Mouse (Mus musculus) MEL (cell line): Measurements from ENCODE around the gene Ube2r2. TPM values are rescaled to one million over a fixed set of nuclear protein-coding genes. Genes with fewer than 3 reads are reported as not detected.

ENCODE experiments used
- DNase-seq: peaks from one replicate; pipeline ENCODE4 v3.0.0; 2011; ENCODE audit warnings: low read depth, low spot score
- H3K27ac ChIP-seq: 2 replicates; pipeline ENCODE4 v1.5.1; 2012; ENCODE audit warnings: low read depth, mild to moderate bottlenecking, control low read depth, low read length, moderate library complexity; ENCODE audit not compliant: control insufficient read depth
- H3K27me3 ChIP-seq, 2 experiments: fragments of 150-350 bp in 1 of 2; sonication (generic) in 1 of 2; 2 replicates each; pipeline ENCODE4 v1.6.1; 2012; ENCODE audit warnings: low read length in 2 of 2, mild to moderate bottlenecking in 2 of 2, improper control_type of control experiment in 1 of 2, moderate library complexity in 1 of 2; ENCODE audit not compliant: insufficient read depth in 2 of 2, control insufficient read depth in 1 of 2
- H3K36me3 ChIP-seq, 2 experiments: 2 replicates each; pipeline ENCODE4 v1.6.1; 2012 to 2014; ENCODE audit warnings: low read length in 2 of 2, improper control_type of control experiment in 1 of 2, inconsistent platforms in 1 of 2, mild to moderate bottlenecking in 1 of 2; ENCODE audit not compliant: insufficient read depth in 2 of 2, control insufficient read depth in 1 of 2
- H3K4me1 ChIP-seq, 2 experiments: fragments of 150-350 bp in 1 of 2; sonication (generic) in 1 of 2; 2 replicates each; pipeline ENCODE4 v1.6.1; 2012; ENCODE audit warnings: low read length in 2 of 2, improper control_type of control experiment in 1 of 2, mild to moderate bottlenecking in 1 of 2; ENCODE audit not compliant: insufficient read depth in 2 of 2, control insufficient read depth in 1 of 2
- H3K4me3 ChIP-seq, 2 experiments: fragments of 150-350 bp in 1 of 2; sonication (generic) in 1 of 2; 2 replicates each; pipeline ENCODE4 v1.5.1; 2012; ENCODE audit warnings: low read depth in 2 of 2, low read length in 2 of 2, mild to moderate bottlenecking in 2 of 2, moderate library complexity in 2 of 2, control low read depth in 1 of 2, improper control_type of control experiment in 1 of 2; ENCODE audit not compliant: control insufficient read depth in 1 of 2, insufficient read depth in 1 of 2
- H3K79me2 ChIP-seq: 2 replicates; pipeline ENCODE4 v1.6.1; 2012; ENCODE audit warnings: mild to moderate bottlenecking, low read length, moderate library complexity; ENCODE audit not compliant: control insufficient read depth, poor library complexity, insufficient read depth
- H3K9ac ChIP-seq: 2 replicates; pipeline ENCODE4 v1.6.1; 2012; ENCODE audit warnings: low read depth, mild to moderate bottlenecking, control low read depth, low read length, moderate library complexity; ENCODE audit not compliant: control insufficient read depth, poor library complexity, severe bottlenecking
- H3K9me3 ChIP-seq: fragments of 150-350 bp; sonication (generic); replicated peaks from 2 replicates; pipeline ENCODE4 v1.6.1; 2012; ENCODE audit warnings: mild to moderate bottlenecking, low read length, improper control_type of control experiment, moderate library complexity; ENCODE audit not compliant: insufficient read depth
- CHD1 ChIP-seq: IDR thresholded peaks from 2 replicates; pipeline ENCODE4 v1.6.1; 2012; ENCODE audit warnings: low read depth, mild to moderate bottlenecking, inconsistent platforms, low read length, improper control_type of control experiment
- CHD2 ChIP-seq: IDR thresholded peaks from 2 replicates; pipeline ENCODE4 v1.6.1; 2011; ENCODE audit warnings: low read length, improper control_type of control experiment
- CTCF ChIP-seq, 3 experiments: IDR thresholded peaks in 2 of 3; conservative IDR thresholded peaks in 1 of 3; 2 replicates each; pipeline ENCODE4 v1.5.1; 2011 to 2012; ENCODE audit warnings: low read length in 3 of 3, low read depth in 2 of 3, mild to moderate bottlenecking in 2 of 3, improper control_type of control experiment in 1 of 3, inconsistent platforms in 1 of 3, mixed read lengths in 1 of 3, moderate library complexity in 1 of 3; ENCODE audit not compliant: control insufficient read depth in 1 of 3, insufficient read depth in 1 of 3, poor library complexity in 1 of 3, severe bottlenecking in 1 of 3
- E2F4 ChIP-seq: IDR thresholded peaks from 2 replicates; pipeline ENCODE4 v1.6.1; 2011; ENCODE audit warnings: low read depth, low read length, improper control_type of control experiment, borderline replicate concordance
- EP300 ChIP-seq, 2 experiments: IDR thresholded peaks; 2 replicates each; pipeline ENCODE4 v1.6.1; 2011; ENCODE audit warnings: improper control_type of control experiment in 2 of 2, low read length in 2 of 2, low read depth in 1 of 2, mild to moderate bottlenecking in 1 of 2
- GABPA ChIP-seq: IDR thresholded peaks from 2 replicates; pipeline ENCODE4 v1.6.1; 2012; ENCODE audit warnings: low read depth, mild to moderate bottlenecking, inconsistent platforms, low read length, improper control_type of control experiment, moderate library complexity
- GATA1 ChIP-seq: IDR thresholded peaks from 2 replicates; pipeline ENCODE4 v1.6.1; 2011; ENCODE audit warnings: low read depth, low read length, improper control_type of control experiment
- KAT2A ChIP-seq: conservative IDR thresholded peaks from 2 replicates; pipeline ENCODE4 v1.6.1; 2012; ENCODE audit warnings: low read depth, low read length, improper control_type of control experiment, inconsistent platforms
- MAFK ChIP-seq: IDR thresholded peaks from 2 replicates; pipeline ENCODE4 v1.6.1; 2011; ENCODE audit warnings: low read depth, mild to moderate bottlenecking, low read length, improper control_type of control experiment, borderline replicate concordance
- MAX ChIP-seq: IDR thresholded peaks from 2 replicates; pipeline ENCODE4 v1.6.1; 2011; ENCODE audit warnings: low read length, improper control_type of control experiment
- MXI1 ChIP-seq: IDR thresholded peaks from 2 replicates; pipeline ENCODE4 v1.6.1; 2011; ENCODE audit warnings: mild to moderate bottlenecking, low read depth, low read length, improper control_type of control experiment
- MYC ChIP-seq: IDR thresholded peaks from 2 replicates; pipeline ENCODE4 v1.6.1; 2011; ENCODE audit warnings: low read depth, mild to moderate bottlenecking, low read length, improper control_type of control experiment, moderate library complexity
- NRF1 ChIP-seq: IDR thresholded peaks from 2 replicates; pipeline ENCODE4 v1.6.1; 2014; ENCODE audit warnings: low read depth, mild to moderate bottlenecking, inconsistent platforms, low read length, improper control_type of control experiment, moderate library complexity; ENCODE audit not compliant: poor library complexity, insufficient read depth, severe bottlenecking
- POLR2A ChIP-seq, 2 experiments: IDR thresholded peaks; 2 replicates each; pipeline ENCODE4 v1.6.1; 2011 to 2012; ENCODE audit warnings: low read length in 2 of 2, mild to moderate bottlenecking in 2 of 2, control low read depth in 1 of 2, improper control_type of control experiment in 1 of 2, low read depth in 1 of 2, moderate library complexity in 1 of 2; ENCODE audit not compliant: control insufficient read depth in 1 of 2, insufficient read depth in 1 of 2, poor library complexity in 1 of 2
- POLR2AphosphoS2 ChIP-seq: IDR thresholded peaks from 2 replicates; pipeline ENCODE4 v1.6.1; 2011; ENCODE audit warnings: low read length, improper control_type of control experiment
- POLR2AphosphoS5 ChIP-seq: IDR thresholded peaks from 2 replicates; pipeline ENCODE4 v1.6.1; 2012; ENCODE audit warnings: low read depth, borderline replicate concordance, mild to moderate bottlenecking, inconsistent platforms, low read length, moderate library complexity, mixed read lengths
- RCOR1 ChIP-seq: IDR thresholded peaks from 2 replicates; pipeline ENCODE4 v1.6.1; 2012; ENCODE audit warnings: low read depth, mild to moderate bottlenecking, inconsistent platforms, low read length, improper control_type of control experiment
- SIN3A ChIP-seq: IDR thresholded peaks from 2 replicates; pipeline ENCODE4 v1.6.1; 2012; ENCODE audit warnings: low read length, improper control_type of control experiment, inconsistent platforms
- SMC3 ChIP-seq: IDR thresholded peaks from 2 replicates; pipeline ENCODE4 v1.6.1; 2011; ENCODE audit warnings: low read depth, low read length, improper control_type of control experiment
- TAL1 ChIP-seq: IDR thresholded peaks from 2 replicates; pipeline ENCODE4 v1.6.1; 2012; ENCODE audit warnings: mild to moderate bottlenecking, inconsistent platforms, low read length, moderate library complexity, mixed read lengths
- TBP ChIP-seq: IDR thresholded peaks from 2 replicates; pipeline ENCODE4 v1.8.0; 2011; ENCODE audit warnings: low read depth, low read length, improper control_type of control experiment
- TCF12 ChIP-seq: IDR thresholded peaks from 2 replicates; pipeline ENCODE4 v1.6.1; 2014; ENCODE audit warnings: low read depth, mild to moderate bottlenecking, inconsistent platforms, low read length, improper control_type of control experiment, moderate library complexity
- UBTF ChIP-seq: IDR thresholded peaks from 2 replicates; pipeline ENCODE4 v1.6.1; 2012; ENCODE audit warnings: low read depth, mild to moderate bottlenecking, inconsistent platforms, low read length, improper control_type of control experiment, moderate library complexity, borderline replicate concordance; ENCODE audit not compliant: insufficient read depth
- USF1 ChIP-seq: IDR thresholded peaks from 2 replicates; pipeline ENCODE4 v1.6.1; 2014; ENCODE audit warnings: low read depth, mild to moderate bottlenecking, inconsistent platforms, low read length, improper control_type of control experiment, moderate library complexity
- USF2 ChIP-seq, 2 experiments: IDR thresholded peaks; 2 replicates each; pipeline ENCODE4 v1.6.1; 2011 to 2012; ENCODE audit warnings: improper control_type of control experiment in 2 of 2, low read length in 2 of 2, borderline replicate concordance in 1 of 2, inconsistent platforms in 1 of 2, low read depth in 1 of 2, mild to moderate bottlenecking in 1 of 2; ENCODE audit not compliant: insufficient read depth in 1 of 2
- ZC3H11A ChIP-seq: IDR thresholded peaks from 2 replicates; pipeline ENCODE4 v1.6.1; 2012; ENCODE audit warnings: low read depth, mild to moderate bottlenecking, inconsistent platforms, low read length, improper control_type of control experiment
- ZKSCAN1 ChIP-seq: IDR thresholded peaks from 2 replicates; pipeline ENCODE4 v1.6.1; 2012; ENCODE audit warnings: low read depth, mild to moderate bottlenecking, inconsistent platforms, low read length, improper control_type of control experiment, moderate library complexity
- ZNF384 ChIP-seq: IDR thresholded peaks from 2 replicates; pipeline ENCODE4 v1.6.1; 2012; ENCODE audit warnings: low read depth, mild to moderate bottlenecking, inconsistent platforms, low read length, improper control_type of control experiment
- polyA plus RNA-seq, 2 experiments: library from polyadenylated mRNA; stranded (reverse) in 1 of 2; unstranded in 1 of 2; fragments of >175 nt in 1 of 2; fragments of >200 nt in 1 of 2; gene quantifications; 2 replicates each; pipeline versions ENCODE4 v1.2.1 to v1.2.4; 2012; ENCODE audit warnings: low replicate concordance in 2 of 2, low read depth in 1 of 2; ENCODE audit not compliant: insufficient read length in 2 of 2, insufficient read depth in 1 of 2, missing spikeins in 1 of 2
- total RNA-seq: library from RNA; depleted of rRNA; stranded (reverse); fragments of 300-350 nt; gene quantifications from 2 replicates; pipeline ENCODE4 v1.2.3, GENCODE M21; 2012

Ube2r2 gene
- total and polyA plus RNA-seq, 3 experiments: 24.5 to 94.1 (median 70.1) TPM

DNA sequence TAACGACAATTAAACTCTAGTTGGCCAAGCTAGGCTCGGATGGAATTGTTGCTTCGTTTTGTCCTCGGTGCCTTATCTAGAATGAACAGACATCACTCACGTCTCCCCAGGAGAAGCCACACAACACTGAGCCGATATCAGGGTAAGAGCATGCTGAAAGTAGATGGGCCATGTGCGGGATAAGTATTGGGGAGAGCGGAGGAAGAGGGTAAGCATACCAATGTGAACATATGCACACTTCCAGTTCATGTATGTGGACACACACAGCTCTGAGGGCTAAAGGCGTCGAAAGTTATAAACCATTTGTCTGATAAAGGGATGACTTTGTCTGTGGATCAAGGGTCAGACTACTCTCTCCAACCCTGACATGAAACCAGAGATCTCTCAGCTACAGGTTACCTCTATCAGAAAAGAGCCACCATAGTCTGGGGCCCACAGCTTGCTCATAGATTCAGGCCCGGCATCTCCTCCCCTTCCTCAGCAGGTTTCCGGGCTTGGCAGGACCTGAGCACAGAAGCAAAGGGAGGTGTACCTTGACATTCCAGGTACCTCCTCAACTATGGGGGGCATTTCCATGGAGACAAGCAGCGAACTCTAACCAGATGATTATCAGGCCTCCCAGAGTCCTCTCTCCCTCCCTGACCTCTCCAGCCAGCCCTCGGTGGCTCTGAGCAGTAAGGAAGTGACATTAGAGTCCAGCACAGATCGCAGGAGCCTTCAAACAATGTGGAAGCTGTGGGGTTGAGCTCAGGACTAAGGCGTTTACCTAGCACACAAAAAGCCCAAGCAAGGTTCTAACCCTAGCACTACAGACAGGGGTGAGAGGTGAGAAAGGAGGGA is 47.9 kb upstream of the Ube2r2 start (continued):
- TF ChIP-seq TBP: peak; percentile 63; the same call in 1 of the 2 replicates
- TF ChIP-seq CTCF (IDR thresholded peaks at IDR 0.05 in 2 of 3, conservative IDR thresholded peaks at IDR 0.05 in 1 of 3; ENCODE audit: control insufficient read depth in 1 of 3, insufficient read depth in 1 of 3, low read depth in 2 of 3, low read length in 3 of 3, poor library complexity in 1 of 3, severe bottlenecking in 1 of 3): no peak
- TF ChIP-seq EP300 (IDR thresholded peaks at IDR 0.05; ENCODE audit: low read depth in 1 of 2, low read length in 2 of 2): peak; percentile 95 to 96
- no peak for TF ChIP-seq ZC3H11A
- no peak for TF ChIP-seq USF1
- TF ChIP-seq UBTF: 0 out of 2 replicates have a peak, but pooled peaks have one; percentile 26
- TF ChIP-seq GABPA: no peak
- peak; percentile 91 for TF ChIP-seq SIN3A
- TF ChIP-seq SMC3: no peak
- peak; percentile 97 for TF ChIP-seq GATA1
- peak in 1 of 2 experiments; percentile 57; a peak in 2 of 4 replicates for TF ChIP-seq POLR2A (IDR thresholded peaks at IDR 0.05; ENCODE audit: control insufficient read depth in 1 of 2, insufficient read depth in 1 of 2, low read depth in 1 of 2, low read length in 2 of 2, poor library complexity in 1 of 2)
- TF ChIP-seq POLR2AphosphoS5: no peak; the same call in 1 of the 2 replicates
- peak; percentile 92 for TF ChIP-seq MXI1
- peak; percentile 99 for TF ChIP-seq TCF12
- peak; percentile 99 for TF ChIP-seq TAL1
- TF ChIP-seq KAT2A: no peak
- no peak for TF ChIP-seq CHD2
- no peak; the same call in 1 of the 2 replicates for TF ChIP-seq NRF1
- no peak for TF ChIP-seq CHD1
- no peak for TF ChIP-seq E2F4
- TF ChIP-seq MAFK: no peak

DNA sequence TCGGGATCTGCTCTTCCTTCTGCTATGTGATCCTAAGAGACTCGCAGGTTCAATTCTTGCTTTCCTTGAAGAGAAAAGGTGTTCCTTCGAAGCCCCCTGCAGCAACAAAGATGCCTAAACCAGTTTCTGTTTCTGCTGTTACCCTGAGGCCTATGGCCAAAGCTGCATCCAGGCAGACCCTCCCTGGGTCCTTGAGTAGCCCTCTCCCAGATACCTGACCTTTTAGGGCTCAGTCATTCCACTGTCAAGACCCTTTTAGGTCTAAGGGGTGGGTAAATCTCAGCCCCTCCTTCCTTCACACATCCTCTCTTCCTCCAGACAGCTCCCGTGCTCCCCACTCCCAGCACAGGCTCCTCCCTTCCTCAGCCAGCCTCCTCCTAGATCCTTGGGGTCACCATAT is 46.4 kb upstream of the Ube2r2 start:
- Histone ChIP-seq H3K27ac (no peak overlapping the region), H3K9me3 (no peaks in the 10 kb centered on the region), H3K4me1 (peaks cover 24 to 40% of the 10 kb centered on the region in 2 experiments), H3K9ac (no peak overlapping the region), H3K4me3 (no peak overlapping the region), H3K36me3 (peaks cover 0 to 33% of the 10 kb centered on the region in 2 experiments; a peak in 2 of 4 replicates), H3K27me3 (no peaks in the 10 kb centered on the region), H3K79me2 (no peaks in the 10 kb centered on the region)
- DNase-seq: no peak
- no peak for TF ChIP-seq SMC3
- no peak for TF ChIP-seq MAX
- TF ChIP-seq ZNF384: no peak
- TF ChIP-seq GABPA: no peak
- TF ChIP-seq POLR2AphosphoS2: no peak
- TF ChIP-seq MYC: no peak
- TF ChIP-seq RCOR1: no peak
- no peak for TF ChIP-seq USF2 (IDR thresholded peaks at IDR 0.05; ENCODE audit: borderline replicate concordance in 1 of 2, insufficient read depth in 1 of 2, low read depth in 1 of 2, low read length in 2 of 2)
- TF ChIP-seq GATA1: no peak
- TF ChIP-seq USF1: no peak
- no peak for TF ChIP-seq ZKSCAN1
